Comparison of ENCODE assay signal across 9 mouse cellular contexts in genomic region chr7:107738726-107739125, GRCm38 (mm10). TPM values are rescaled to one million over a fixed set of nuclear protein-coding genes. Genes with fewer than 3 reads are reported as not detected.
DNase-seq lines count a peak whose midpoint lies in the region; ATAC-seq lines count a peak whose summit lies in the region.
"Had no signal": no experiment of that assay in that cellular context is flagged by ENCODE, and none has a peak within 500 bp of the region (broad histone marks: within the 10 kb centered on the region; RNA-seq: fewer than 3 reads in every experiment).

No protein-coding gene starts in this region.

- peak; percentile 29 for DNase-seq in adrenal gland, postnatal 14 days
- DNase-seq in adrenal gland, adult 18-20 months (ENCODE audit: low spot score in 2 of 2), result no peak
- peak; percentile 28 to 35 for DNase-seq in left cerebral cortex, adult 18-20 months (ENCODE audit: low spot score in 2 of 2)
- DNase-seq in left cerebral cortex, adult 8-10 months (ENCODE audit: low spot score in 2 of 2), result no peak
- DNase-seq in retina, embryonic 14.5 days (ENCODE audit: low spot score), result peak; percentile 62
- no peak for DNase-seq in urinary bladder, postnatal 10 days (ENCODE audit: low spot score)
- no peak for DNase-seq in gastrocnemius, postnatal 36 days

- intact Hi-C loops in gastrocnemius, postnatal 36 days (cut with DNase I), result no loop called here

- ATAC-seq in frontal cortex, adult (ENCODE audit: low TSS enrichment), result peak; percentile 65; the same call in 1 of the 2 replicates

RNA-seq across cellular contexts. Expression of gene Cyb5r2, which starts 19.1 kb away (rescaled TPM):
- total RNA-seq in adrenal gland, postnatal 14 days (2021), result not detected in 2 replicates
- not detected for total RNA-seq in adrenal gland, adult 18-20 months (2021)
- total RNA-seq in left cerebral cortex, adult 18-20 months (2021), result not detected
- total RNA-seq in left cerebral cortex, adult 8-10 months (2022), result under 1 TPM; 0.11 to 0.63 (median 0.40) TPM
- under 1 TPM; 0.23 to 0.30 TPM for total RNA-seq in gastrocnemius, postnatal 36 days (2021)
- total RNA-seq: heart, postnatal 14 days had no signal

Comparison
In these comparisons a context has a peak if more than half of its experiments do, and no peak if none do; other contexts are left out.
1. DNase-seq: peak in adrenal gland, postnatal 14 days (single experiment), left cerebral cortex, adult 18-20 months (2 of 2) and retina, embryonic 14.5 days (single experiment); none in adrenal gland, adult 18-20 months (0 of 2), left cerebral cortex, adult 8-10 months (0 of 2), urinary bladder, postnatal 10 days (single experiment) and gastrocnemius, postnatal 36 days (0 of 2).